Mouse (Mus musculus): ENCODE results near the gene Tmem184b. TPM values are rescaled to one million over a fixed set of nuclear protein-coding genes. Genes with fewer than 3 reads are reported as not detected.

Tmem184b gene
- total RNA-seq, 2 experiments from 2014 or later = 51.4 to 56.6 TPM

Small RNA genes within 50 kb of the gene (microRNA-seq; reads per million reads assigned to microRNA genes)
- gene Mir1943 = 1.4 reads per million

Other genes starting within 250 kb of the Tmem184b start
- gene Sox10, start 238.3 kb downstream of the Tmem184b start, total RNA-seq (2021) = 1 to 10 TPM; 4.7 to 5.3 TPM
- gene Pick1, start 174.4 kb downstream of the Tmem184b start, total RNA-seq (2021) = 10 to 100 TPM; 18.9 to 28.4 TPM
- gene Gm49486, start 174.2 kb downstream of the Tmem184b start, total RNA-seq (2021) = under 1 TPM; 0.24 to 0.45 TPM
- under 1 TPM in 1 of 2 experiments, not detected in 1; 0.15 TPM for gene Slc16a8, start 148.8 kb downstream of the Tmem184b start, total RNA-seq (2021)
- gene Baiap2l2, start 118.0 kb downstream of the Tmem184b start, total RNA-seq (2021) = under 1 TPM; 0.85 to 0.99 TPM
- 10 to 100 TPM; 27.0 to 27.5 TPM for gene Pla2g6, start 75.2 kb downstream of the Tmem184b start, total RNA-seq (2021)
- gene Maff, start 56.9 kb downstream of the Tmem184b start, total RNA-seq (2021) = 10 to 100 TPM in 1 of 2 experiments, 1 to 10 TPM in 1; 3.6 to 10.8 TPM
- gene Csnk1e, start 52.0 kb upstream of the Tmem184b start, total RNA-seq (2021) = 10 to 100 TPM; 65.7 to 77.7 TPM
- under 1 TPM in 1 of 2 experiments, not detected in 1; 0.24 TPM for gene Kcnj4, start 101.7 kb upstream of the Tmem184b start, total RNA-seq (2021)
- gene Kdelr3, start 112.8 kb upstream of the Tmem184b start, total RNA-seq (2021) = 10 to 100 TPM; 11.4 to 13.2 TPM
- gene Ddx17, start 143.2 kb upstream of the Tmem184b start, total RNA-seq (2021) = 100 to 1,000 TPM; 223 to 364 TPM
- gene Dmc1, start 201.5 kb upstream of the Tmem184b start, total RNA-seq (2021) = 1 to 10 TPM; 1.4 to 1.8 TPM